Mouse (Mus musculus) heart, postnatal 10 days (tissue): ENCODE measurements around the gene Ffar2. TPM values are rescaled to one million over a fixed set of nuclear protein-coding genes. Genes with fewer than 3 reads are reported as not detected.
"Not testable (repeated sequence)": the region's sequence is repeated elsewhere in the genome, so short reads cannot be mapped to it uniquely, and the experiment has no call there.

Experiments used
- DNase-seq, 2 experiments: peaks; one replicate each; pipeline ENCODE4 v3.0.0; 2021
- intact Hi-C: fragments of 180-260 bp; cut with DNase I; formaldehyde crosslinking; loops from one replicate; pipeline ENCODE4 v1.15.1; 2025
- total RNA-seq, 2 experiments: library from RNA; stranded (reverse); gene quantifications; 2 replicates each; pipeline ENCODE4 v1.2.3; 2021

The Ffar2 gene
- total RNA-seq: under 1 TPM; 0.35 to 0.57 TPM

DNA sequence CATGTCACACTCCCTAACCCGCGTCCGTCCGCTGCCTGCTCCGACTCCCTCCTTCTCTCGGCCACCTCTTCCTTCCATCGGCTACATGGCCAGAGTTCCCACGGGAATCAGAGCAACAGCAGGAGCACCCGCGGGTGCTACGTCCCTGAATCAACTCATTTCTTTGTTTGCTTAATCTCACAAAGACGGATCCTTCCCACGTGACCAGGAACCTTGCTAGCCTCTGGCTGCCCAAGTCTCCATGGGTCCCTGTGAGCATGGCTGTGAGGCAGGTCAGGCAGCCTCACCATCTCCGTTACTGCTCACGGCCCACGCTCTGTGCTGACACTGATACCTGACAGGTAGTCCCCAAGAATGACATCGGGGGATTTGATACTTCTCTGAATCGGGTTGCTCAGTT, at the start of gene Ffar2:
Gene Ffar2, minus strand, starts transcription at position 101 of the 400 bp plus-strand sequence.
- intact Hi-C loops: no loop called here
- no peak for DNase-seq

DNA sequence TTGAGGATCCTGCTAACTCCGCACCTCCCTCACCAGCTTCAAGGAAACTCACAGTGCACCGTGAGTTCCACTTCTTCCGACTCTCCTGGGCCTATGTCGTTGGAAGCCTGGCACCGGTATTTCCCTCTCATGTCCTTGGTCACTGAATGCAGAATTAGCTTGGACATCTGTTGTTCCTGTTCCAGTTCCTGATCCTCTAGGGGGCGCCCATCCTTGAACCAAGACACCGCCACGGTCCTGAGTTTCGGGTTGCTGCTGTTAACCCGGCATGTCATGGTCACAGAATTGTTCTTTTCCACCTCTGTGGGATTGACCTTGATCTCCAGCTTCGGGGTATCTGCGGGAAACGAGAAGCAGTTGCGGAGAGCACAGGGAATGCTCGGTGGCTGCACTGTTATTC, 49.5 kb upstream of the Ffar2 start:
- intact Hi-C loops: loop anchor here (1.0 to 5.0 kb wide), 3 partner anchors 84 to 204 kb away; partner anchors contain the start of genes Fam187b, Fxyd3, Lsr and Usf2
- DNase-seq: peak; percentile 74 to 84

DNA sequence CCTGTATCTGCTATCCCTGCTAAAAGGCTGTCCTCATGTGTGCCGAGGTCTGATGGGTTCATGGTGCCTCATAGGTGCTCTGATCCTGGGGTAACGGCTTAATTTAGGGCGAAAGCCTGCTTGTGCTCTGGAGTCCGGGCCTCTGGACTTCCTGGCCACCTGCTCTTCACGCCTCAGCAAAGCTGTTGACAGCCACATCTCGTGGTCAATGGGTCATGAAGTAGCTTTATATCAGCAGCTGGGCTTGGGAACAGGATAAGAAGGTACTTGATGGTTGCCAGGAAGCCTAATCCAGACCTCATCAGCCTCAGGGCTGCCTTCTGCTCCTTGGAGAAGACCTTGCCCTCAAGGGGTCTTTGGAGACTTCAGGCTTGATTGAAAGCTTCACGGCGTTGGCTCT, 39.8 kb upstream of the Ffar2 start:
- intact Hi-C loops: no loop called here
- peak in 1 of 2 experiments; percentile 21 for DNase-seq

DNA sequence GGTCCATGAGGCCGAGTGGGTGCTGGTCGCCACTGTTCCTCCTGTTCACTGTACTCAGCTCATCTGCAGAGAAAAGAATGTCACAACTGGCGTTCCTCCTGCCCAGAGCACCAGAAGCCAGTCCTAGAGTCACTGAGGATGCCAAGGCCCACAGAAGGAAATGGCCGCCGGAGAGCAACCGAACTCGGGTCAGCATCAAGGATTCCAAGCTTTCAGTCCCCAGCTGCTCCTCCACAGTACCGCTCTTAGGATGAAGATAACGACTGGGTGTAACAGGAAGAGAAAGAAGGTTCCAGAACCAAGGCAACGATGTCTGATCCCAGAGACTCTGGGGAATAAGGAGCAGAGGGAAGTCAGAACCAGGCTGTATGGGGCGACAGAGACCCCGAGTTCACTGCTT, 37.9 kb upstream of the Ffar2 start, which contains the start of gene Ffar1:
Gene Ffar1, minus strand, starts transcription at position 101 of the 400 bp plus-strand sequence.
- intact Hi-C loops: no loop called here

DNA sequence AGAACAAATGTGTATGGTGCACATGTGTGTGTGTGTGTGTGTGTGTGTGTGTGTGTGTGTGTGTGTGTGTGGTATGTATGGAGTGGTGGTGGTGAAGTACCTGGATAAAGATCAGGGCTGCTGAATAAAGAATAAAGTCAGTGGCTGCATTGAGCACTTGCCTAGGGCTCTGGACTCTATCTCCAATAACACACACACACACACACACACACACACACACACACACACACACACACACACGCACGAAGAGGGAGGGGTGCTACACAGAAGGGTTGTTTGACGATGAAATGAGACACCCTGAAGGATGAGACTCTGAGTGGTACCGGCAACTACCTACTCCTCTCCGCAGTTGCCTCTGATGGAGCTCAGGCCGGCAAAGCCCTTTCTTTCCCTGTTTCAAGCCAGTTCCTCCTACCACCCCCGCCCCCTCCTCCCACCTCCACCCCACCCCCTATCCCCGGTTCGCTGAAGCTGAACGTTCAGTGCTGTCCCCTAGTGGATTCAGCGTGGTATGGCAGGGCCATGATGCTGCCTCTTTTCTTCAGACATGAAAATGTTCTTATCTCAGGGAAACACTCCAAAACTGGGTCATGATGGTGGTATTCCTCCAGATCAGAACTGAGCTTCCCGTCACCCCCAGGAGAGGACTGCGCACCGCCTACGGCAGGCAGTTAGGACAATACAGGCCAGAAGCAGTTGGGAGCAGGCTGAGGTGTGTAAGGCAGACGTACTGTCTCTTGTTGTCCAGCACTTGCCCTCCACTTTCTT, 36.2 kb upstream of the Ffar2 start:
- DNase-seq: peak; percentile 52 to 70

More for the DNA sequence above, 37.9 kb upstream of the Ffar2 start, which contains the start of gene Ffar1:
- DNase-seq: no peak

GRCm38 (mm10) chr7:30859290-30859634, 35.7 kb upstream of the Ffar2 start:
- DNase-seq: peak; percentile 66 to 83
- intact Hi-C loops: loop anchor here (2.0 kb wide), 1 partner anchor 270 kb away; the partner anchor contains the start of gene Kmt2b

More for the DNA sequence above, 36.2 kb upstream of the Ffar2 start:
- intact Hi-C loops: loop anchor here (2.0 kb wide), 1 partner anchor 271 kb away; the partner anchor contains the start of gene Kmt2b

DNA sequence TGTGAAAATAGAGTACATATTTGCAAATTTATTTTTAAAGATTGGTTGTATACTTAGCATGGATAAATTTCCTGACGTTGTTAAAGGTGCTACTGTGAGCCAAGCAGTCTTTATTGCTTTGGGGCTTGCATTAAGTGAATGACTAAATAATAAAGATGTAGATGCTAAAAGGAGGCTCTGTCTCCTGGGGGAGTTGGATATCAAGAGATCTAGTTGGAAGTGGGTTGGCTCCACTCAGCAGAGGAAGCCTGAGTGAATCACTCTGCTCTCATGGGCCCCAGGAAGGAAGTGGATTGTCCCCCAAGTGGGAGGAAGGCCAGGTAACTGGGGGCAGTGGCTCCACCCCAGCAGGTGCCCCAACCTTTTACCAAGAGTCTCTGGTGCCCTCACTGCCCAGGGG, 34.2 kb upstream of the Ffar2 start:
- intact Hi-C loops: loop anchor here (2.0 kb wide), 1 partner anchor 269 kb away; the partner anchor contains the start of gene Kmt2b
- DNase-seq: no peak

DNA sequence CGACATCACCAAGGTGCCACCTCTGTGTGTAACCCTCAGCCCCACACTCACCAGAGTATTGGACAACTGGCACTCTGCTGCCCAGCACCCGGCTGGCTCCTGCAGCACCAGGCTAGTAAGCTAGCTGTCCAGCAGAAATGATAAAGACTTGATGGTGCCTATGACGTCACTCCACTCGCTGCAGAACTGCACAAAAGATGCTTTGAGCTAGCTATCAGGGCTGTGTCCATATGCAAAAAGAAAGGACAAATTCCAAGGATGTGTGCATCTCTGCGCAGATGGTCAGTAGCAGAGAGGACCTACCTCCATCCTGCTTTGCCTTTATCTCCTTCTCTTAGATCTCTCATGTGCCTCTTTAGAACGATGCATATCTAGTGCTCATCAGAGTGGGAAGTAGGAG, 32.5 kb upstream of the Ffar2 start, which contains the start of gene Ffar3:
Gene Ffar3, minus strand, starts transcription at position 101 of the 400 bp plus-strand sequence.
- intact Hi-C loops: no loop called here

DNA sequence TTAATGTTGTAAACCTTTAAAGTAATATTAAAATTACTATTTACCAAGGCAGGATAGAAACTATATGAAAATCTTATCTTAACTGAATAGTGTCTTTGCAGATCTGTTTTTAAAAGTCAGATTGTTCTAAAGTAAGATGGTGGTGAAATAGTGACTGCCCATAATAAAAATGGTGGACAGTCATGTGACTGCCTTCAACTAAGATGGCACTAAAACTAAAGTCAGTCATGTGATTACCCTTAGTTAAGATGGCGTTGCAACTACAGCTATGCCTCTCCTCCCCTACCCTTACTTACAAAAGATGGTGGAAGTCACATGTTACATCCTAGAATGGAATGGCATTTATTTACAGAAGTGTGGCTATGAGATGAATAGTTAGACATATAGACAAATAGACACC, 27.8 kb upstream of the Ffar2 start:
- intact Hi-C loops: no loop called here
- DNase-seq: no peak

More for the DNA sequence above, 32.5 kb upstream of the Ffar2 start, which contains the start of gene Ffar3:
- no peak for DNase-seq

GRCm38 (mm10) chr7:30847934-30848333, 24.4 kb upstream of the Ffar2 start:
- intact Hi-C loops: no loop called here
- DNase-seq: no peak

- intact Hi-C loops: no loop called here
- no peak for DNase-seq
These were observed 23.8 kb upstream of the Ffar2 start for GRCm38 (mm10) chr7:30847386-30847785.

DNA sequence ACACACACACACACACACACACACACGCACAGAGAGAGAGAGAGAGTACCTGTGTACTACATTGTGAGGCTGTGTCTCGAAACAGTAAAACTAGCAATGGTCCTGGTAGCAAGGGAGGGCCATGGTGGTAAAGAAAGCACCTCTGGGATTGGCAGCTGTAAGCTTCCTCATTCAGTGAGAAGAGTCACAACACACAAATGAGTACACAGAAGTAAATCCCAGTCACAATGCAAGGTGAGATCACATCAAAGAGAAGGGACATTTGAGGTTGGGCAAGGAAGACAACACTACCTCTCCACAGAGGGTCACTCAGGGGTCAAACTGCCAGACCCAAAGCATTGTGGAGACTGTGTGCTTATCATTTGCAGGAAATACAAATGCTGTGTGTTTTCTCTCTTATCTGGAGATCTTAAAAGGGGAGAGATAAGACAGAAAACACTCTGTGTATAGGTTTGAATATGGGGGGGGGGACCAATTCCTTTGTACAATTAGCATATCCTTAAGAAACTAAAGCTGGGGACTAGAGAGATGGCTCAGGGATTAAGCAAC, 23.0 kb upstream of the Ffar2 start:
- intact Hi-C loops: no loop called here
- no peak for DNase-seq

- DNase-seq: no peak
- intact Hi-C loops: no loop called here
These were observed 21.2 kb upstream of the Ffar2 start for GRCm38 (mm10) chr7:30844676-30845297.

- DNase-seq: no peak
- intact Hi-C loops: no loop called here
These were observed 18.5 kb upstream of the Ffar2 start for GRCm38 (mm10) chr7:30842092-30842491.

GRCm38 (mm10) chr7:30841379-30841778, 17.8 kb upstream of the Ffar2 start:
- intact Hi-C loops: no loop called here
- no peak for DNase-seq

- intact Hi-C loops: no loop called here
- peak in 1 of 2 experiments; percentile 11 for DNase-seq
These were observed 16.7 kb upstream of the Ffar2 start for GRCm38 (mm10) chr7:30840306-30840705.

DNA sequence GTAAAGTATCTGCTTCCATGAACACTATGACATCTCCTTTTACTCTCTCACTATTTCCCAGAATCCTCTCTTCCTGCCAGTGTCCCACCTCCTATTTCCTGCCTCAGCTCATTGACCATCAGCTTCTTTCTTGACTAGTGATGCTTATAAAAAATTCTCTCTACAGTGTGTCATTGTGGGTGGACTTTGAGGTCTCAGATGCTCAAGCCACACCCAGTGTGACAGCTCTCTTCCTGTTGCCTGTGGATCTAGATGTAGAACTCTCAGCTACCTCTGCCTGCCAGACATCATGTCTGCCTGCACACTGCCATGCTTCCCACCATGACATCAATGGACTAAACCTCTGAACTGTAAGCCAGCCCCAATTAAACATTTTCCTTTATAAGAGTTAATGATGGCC, 13.7 kb upstream of the Ffar2 start:
- intact Hi-C loops: no loop called here
- no peak for DNase-seq

DNA sequence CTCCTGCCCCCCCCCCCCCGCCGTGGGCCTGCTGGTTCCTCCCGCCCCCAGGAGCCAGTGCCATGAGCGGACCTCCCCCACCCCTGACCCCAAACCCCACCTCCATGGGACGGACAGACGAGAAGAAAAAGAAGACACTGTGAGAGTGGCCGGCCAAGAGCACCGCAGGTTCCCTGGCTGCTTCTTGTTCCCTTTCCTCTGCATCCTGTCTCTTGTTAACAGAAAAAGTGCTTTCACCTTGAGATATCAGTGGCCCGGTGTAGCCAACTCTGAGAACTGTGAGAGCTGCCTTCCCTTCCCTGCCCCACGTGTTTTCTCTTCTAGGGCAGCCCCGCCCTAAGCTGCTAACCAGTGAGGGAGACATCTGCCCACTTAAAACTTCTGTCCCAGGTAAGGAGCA, 9.1 kb upstream of the Ffar2 start:
- intact Hi-C loops, DNase-seq: not testable (repeated sequence)

DNA sequence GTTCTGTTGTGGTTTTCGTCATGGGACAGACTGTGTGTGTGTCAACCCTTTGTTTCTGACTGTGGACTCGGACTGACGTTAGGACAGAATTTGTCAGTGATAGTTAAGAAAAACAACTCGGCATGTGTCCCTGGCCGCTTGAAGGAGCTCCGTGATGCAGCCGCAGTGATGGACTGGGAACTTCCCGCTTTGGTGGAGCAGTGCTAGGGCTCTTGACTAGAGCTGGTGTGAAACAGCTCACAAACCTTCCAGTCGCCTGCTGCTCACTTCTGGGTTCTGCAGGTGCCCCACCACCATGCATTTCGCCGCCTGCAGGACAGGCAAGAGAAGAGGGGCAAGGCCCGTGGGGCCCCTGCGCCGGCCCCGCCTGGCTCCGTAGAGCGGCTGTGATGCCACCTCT, 8.7 kb upstream of the Ffar2 start:
- DNase-seq: no peak
- intact Hi-C loops: no loop called here

DNA sequence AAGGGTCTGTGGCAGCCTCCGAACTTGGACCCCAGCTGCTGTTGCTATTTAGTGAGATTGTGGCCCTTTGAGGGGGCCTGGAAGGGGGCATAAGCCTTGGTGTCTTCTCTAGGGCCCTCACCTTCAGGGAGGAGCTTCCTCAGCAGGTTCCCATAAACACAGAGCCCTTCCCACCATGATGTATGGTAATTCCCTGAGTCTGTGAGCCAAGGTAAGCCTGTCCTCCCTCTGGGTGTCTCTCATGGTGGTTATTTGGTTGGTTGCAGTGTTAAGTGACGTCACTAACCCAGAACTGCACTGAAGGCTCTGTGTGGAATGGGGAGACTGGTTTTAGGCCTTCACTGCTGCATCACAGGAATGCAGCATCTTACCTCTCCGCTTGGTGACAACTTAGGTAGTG, 5.9 kb upstream of the Ffar2 start:
- intact Hi-C loops: no loop called here
- no peak for DNase-seq

- intact Hi-C loops, DNase-seq: not testable (repeated sequence)
These were observed 5.3 kb upstream of the Ffar2 start for GRCm38 (mm10) chr7:30828871-30829270.
